Mouse (Mus musculus) adrenal gland (tissue): ENCODE measurements around the gene Stx17.

Experiments
- intact Hi-C: fragments of 180-260 bp; cut with DNase I; formaldehyde crosslinking; loops from one replicate; pipeline ENCODE4 v1.15.1; 2025
- long read RNA-seq, 2 experiments: library from polyadenylated mRNA; unstranded; transcript quantifications; one replicate each; pipeline ENCODE4 v2.0.0; 2020; ENCODE audit warnings: borderline replicate concordance in 1 of 2; ENCODE audit not compliant: insufficient replicate concordance in 1 of 2

The Stx17 gene
- long read RNA-seq, experiment 1, full-length matches to known transcripts, result 22 of 48 reads
- long read RNA-seq, experiment 1, partial matches to known transcripts, result 3 of 48 reads
- long read RNA-seq, experiment 1, other reads (novel, unspliced or antisense), result 23 of 48 reads
- long read RNA-seq, experiment 2, full-length matches to known transcripts, result 22 of 43 reads
- long read RNA-seq, experiment 2, partial matches to known transcripts, result 5 of 43 reads
- long read RNA-seq, experiment 2, other reads (novel, unspliced or antisense), result 16 of 43 reads

- intact Hi-C loops, result loop anchor here (5.0 kb wide), 1 partner anchor 78 kb away; the partner anchor contains the start of gene Nr4a3
Measured at GRCm38 (mm10) chr4:48124773-48125469, at the start of gene Stx17. Stx17 (plus strand) TSS chr4:48124915.

- intact Hi-C loops, result no loop called here
Measured at GRCm38 (mm10) chr4:48076693-48077471, 47.8 kb upstream of the Stx17 start.

DNA sequence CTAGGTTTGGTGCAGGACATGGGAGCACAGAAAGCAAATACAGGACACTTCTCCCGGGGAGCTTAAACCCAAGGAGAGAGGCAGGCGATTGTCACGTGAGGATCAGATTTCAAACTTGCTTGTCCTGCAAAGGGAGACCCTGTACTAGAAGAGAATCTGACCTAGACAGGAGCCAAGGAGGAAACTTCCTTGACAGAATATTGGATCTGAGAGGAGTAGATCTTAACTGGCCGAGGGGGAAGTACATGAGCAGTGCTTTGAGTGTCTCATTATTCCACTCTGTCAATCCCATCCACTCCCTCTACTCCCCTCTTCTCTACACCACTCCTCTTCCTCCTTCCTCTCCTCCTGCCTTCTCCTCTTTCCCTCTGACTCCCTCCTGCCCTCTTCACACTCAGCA is 46.5 kb upstream of the Stx17 start:
- intact Hi-C loops, result no loop called here

GRCm38 (mm10) chr4:48079285-48080039 is 45.3 kb upstream of the Stx17 start:
- intact Hi-C loops, result no loop called here

- intact Hi-C loops, result no loop called here
Measured at GRCm38 (mm10) chr4:48083452-48083851, 41.3 kb upstream of the Stx17 start.

DNA sequence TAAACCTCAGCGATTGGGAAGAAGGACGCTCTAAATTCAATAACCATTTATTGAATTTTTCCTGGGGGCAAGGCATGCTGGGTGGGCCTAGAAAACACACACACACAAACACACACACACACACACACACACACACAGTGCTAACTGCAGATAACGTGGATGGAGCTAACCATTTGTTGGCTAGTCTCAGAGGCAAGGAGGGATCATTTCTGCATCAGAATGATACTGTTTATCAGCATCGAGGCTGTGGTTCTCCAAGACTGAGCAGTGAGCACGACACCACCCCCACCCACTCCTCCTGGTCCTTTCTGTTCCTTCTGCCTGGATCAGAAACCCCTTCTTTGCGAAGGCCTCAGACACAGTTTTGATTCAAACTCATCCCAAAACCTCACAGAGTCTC is 38.1 kb upstream of the Stx17 start:
- intact Hi-C loops, result no loop called here

- intact Hi-C loops, result no loop called here
Measured at GRCm38 (mm10) chr4:48087497-48087896, 37.2 kb upstream of the Stx17 start.

DNA sequence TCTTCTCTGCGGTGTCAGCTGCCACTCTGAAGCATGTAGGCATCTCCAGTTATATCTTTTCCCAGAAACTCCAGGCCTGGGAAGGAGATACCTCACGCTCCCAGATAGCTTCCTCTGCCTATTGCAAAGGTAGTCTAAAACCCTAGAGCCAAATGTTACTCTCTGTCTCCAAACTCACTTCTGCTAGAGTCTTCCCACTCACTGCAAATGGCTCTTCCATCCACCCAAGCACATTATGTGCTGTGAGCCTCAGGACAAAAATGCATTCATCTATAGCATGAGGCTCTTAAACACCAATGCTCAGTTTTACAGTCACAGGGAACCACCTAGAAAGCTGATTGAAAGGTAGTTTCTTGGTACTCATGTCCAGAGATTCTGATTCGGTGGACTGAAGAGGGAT is 31.5 kb upstream of the Stx17 start:
- intact Hi-C loops, result no loop called here

DNA sequence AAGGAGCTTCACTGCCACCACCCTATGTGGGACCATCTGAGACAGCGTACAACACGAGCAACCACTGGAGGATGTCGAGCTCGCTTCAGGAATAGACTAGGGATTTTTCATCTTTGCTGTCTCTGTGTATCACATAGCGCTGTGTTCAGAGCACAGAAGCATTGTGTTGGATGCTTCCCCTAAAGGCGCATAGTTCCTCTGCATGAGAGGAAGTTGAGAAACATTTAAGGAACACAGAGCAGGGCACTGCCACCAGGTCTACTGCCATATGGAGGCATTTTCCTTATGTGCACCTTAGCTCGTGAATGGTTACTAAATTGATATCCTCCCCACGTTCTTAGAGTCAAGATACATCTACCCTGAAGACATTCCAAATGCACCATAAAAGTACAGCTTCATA is 24.5 kb upstream of the Stx17 start:
- intact Hi-C loops, result no loop called here

DNA sequence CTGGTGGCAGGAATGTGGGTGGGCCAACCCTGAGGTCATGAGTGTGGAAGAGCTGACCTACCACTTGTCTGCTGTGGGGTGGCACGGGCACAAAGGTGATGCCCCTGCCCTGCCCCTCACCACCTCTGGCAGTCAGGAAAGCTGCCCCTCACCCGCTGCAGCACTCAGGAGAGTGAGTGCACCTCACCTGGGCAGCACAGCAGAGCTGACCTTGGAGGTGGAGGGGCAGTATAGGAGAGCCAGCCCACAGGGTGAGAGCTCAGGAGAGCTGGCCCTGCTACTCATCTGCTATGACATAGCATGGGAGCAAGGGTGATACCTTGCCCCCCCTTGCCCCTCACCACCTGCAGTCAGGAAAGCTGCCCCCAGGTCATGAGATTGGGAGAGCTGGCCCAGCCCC is 22.7 kb upstream of the Stx17 start:
- intact Hi-C loops, result no loop called here

- intact Hi-C loops, result no loop called here
Measured at GRCm38 (mm10) chr4:48105387-48105786, 19.3 kb upstream of the Stx17 start.

DNA sequence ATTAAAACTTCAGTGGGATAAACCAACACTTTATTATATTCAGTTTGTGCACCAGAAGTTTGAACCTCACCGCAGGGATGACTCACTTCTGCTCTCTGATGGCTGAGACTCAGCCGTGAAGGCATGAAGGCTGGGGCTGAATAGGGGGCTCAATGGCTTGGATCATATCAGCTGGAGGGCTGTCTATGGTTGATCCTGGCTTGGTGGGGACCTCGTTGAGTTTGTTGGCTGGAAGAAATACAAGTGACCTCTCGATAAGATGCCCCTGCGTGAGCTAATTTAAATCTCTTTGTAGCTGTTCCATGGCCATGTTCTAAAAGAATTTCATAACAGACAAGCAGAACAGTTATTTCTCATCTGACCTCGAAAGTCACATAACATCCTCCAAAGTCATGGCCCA is 17.6 kb upstream of the Stx17 start:
- intact Hi-C loops, result no loop called here

- intact Hi-C loops, result no loop called here
Measured at GRCm38 (mm10) chr4:48108591-48108990, 16.1 kb upstream of the Stx17 start.

- intact Hi-C loops, result no loop called here
Measured at GRCm38 (mm10) chr4:48110331-48110730, 14.4 kb upstream of the Stx17 start.

DNA sequence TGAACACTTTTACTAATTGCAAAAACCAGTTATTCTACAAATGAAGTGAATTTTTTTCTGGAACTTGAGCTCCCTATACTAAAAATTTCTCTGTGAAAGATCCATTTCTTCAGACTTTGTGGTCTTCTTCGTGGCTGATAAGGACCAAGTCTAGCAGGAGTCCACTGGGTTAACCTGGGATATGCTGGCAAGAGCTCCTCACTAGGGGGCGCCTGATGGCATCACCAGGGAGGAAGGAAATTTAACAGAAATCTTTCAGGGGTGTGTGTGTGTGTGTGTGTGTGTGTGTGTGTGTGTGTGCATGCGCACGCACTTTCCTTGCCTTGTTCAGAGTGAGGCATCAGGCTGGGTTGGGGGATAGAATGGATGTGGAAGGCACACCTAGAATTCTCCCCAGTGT is 8.5 kb upstream of the Stx17 start:
- intact Hi-C loops, result no loop called here

- intact Hi-C loops, result no loop called here
Measured at GRCm38 (mm10) chr4:48124416-48124772, 321 bp upstream of the Stx17 start.

GRCm38 (mm10) chr4:48130314-48130713 is 5.6 kb downstream of the Stx17 start:
- intact Hi-C loops, result no loop called here

- intact Hi-C loops, result no loop called here
Measured at GRCm38 (mm10) chr4:48131606-48132005, 6.9 kb downstream of the Stx17 start.

- intact Hi-C loops, result no loop called here
Measured at GRCm38 (mm10) chr4:48132721-48133120, 8.0 kb downstream of the Stx17 start.

GRCm38 (mm10) chr4:48149492-48149891 is 24.8 kb downstream of the Stx17 start:
- intact Hi-C loops, result no loop called here

DNA sequence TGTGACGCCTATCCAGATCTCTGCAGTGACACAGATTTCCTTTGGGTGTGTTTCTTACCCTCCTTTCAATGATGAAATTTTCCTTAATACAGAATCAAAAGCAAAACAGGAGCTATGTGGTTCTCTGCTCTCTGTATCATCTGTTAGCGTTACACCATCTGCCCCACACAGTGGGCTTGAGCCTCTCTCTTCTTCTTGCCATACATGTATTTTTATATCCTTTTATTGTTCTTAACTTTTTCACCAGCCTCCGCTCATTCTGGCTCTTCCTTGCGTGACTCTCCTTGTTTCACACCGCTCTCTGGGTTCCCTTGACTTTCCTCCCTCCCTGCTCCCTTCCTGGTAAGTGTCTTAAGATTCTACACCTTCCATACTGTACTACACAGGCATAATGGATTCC is 28.5 kb downstream of the Stx17 start:
- intact Hi-C loops, result no loop called here

- intact Hi-C loops, result no loop called here
Measured at GRCm38 (mm10) chr4:48155864-48156263, 31.1 kb downstream of the Stx17 start.
